Mouse (Mus musculus): ENCODE results near the gene Mapk1.

- TF ChIP-seq CTCF (IDR thresholded peaks at IDR 0.05; ENCODE audit: control insufficient read depth, insufficient read depth, low read length): no peak
- TF ChIP-seq POLR2A (IDR thresholded peaks at IDR 0.05; ENCODE audit: borderline replicate concordance, control insufficient read depth, low read depth, low read length): no peak
These were observed 34.9 kb downstream of the Mapk1 start for GRCm38 (mm10) chr16:17018071-17018470.

All from bone marrow, adult 2 months (tissue).